Mouse (Mus musculus) neutrophil, adult 59 days (primary cell): ENCODE results near the gene Gm45021. TPM values are rescaled to one million over a fixed set of nuclear protein-coding genes. Genes with fewer than 3 reads are reported as not detected.

Experiments
- total RNA-seq, 2 experiments: library from RNA; stranded (reverse); gene quantifications; 1 replicate in 1 of 2; 2 replicates in 1 of 2; pipeline ENCODE4 v1.2.4; 2023

Gene Gm45021
- not detected for total RNA-seq

DNA sequence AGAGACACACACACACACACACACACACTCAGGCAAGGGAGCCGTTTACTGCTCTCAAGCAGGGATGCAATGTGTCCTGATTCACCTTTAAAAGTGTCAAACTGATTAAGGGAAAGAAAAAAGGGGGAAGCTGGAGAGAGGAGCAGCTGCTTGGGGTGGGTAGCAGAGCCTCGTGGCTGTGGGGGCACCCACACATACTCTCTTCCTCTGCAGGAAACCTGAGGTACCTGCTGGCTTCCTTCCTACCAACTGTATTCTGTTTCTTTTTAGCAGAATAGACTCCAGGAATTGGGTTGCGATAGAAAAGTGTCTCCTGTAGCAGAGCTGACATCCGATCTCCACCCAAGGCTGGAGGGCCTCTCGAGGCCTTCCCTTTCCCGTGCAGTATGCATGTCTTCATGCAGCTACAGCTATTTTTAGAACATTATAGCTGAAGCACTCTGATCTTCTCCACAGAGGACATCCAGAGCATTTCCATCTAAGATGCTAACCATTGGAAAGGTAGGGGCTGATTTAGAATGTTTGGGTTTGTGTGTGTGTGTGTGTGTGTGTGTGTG is at the start of gene Gm45021:
Gene Gm45021, plus strand, starts transcription at position 417 of the 557 bp plus-strand sequence.

DNA sequence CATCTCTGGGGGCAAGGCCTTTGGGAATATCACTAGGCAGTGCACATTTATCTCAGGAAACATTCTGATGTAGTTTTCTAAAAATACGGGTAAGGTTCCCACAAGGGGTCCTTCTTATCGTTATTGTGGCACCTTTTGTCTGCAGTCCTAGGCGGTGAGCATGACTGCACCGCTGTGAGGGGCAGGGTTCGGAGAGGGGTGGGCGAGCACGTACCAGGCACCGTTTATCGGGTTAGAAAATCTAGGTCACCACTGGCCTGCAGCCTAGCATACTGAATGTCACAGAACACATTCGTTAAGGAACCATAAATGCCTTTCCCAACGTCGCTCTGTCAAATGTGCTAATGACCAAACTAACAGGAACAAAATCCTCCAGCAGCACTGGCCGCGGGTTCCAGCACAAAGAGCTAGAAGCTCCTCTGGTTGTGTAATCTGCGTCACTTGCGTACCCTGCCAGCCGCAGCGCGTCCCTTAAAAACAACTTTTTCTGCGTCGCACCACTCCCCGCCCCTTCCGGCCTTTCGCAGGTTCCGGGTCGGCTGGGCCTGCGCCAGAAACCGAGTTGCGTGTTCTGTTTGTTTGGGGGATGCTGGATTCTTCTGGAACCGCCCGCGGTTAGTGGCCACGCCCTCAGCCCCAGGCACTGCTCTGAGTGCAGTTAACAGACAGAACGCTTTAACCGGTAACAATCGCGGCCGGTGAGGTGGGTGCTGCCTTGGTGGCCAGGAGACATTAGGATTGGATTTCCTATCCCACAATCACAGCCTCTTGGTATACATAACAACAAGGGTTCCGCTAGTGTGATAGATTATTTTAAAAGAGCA is 34.9 kb upstream of the Gm45021 start, which contains the start of gene Lrrc61:
Gene Lrrc61, plus strand, starts transcription at position 517 of the 824 bp plus-strand sequence.

DNA sequence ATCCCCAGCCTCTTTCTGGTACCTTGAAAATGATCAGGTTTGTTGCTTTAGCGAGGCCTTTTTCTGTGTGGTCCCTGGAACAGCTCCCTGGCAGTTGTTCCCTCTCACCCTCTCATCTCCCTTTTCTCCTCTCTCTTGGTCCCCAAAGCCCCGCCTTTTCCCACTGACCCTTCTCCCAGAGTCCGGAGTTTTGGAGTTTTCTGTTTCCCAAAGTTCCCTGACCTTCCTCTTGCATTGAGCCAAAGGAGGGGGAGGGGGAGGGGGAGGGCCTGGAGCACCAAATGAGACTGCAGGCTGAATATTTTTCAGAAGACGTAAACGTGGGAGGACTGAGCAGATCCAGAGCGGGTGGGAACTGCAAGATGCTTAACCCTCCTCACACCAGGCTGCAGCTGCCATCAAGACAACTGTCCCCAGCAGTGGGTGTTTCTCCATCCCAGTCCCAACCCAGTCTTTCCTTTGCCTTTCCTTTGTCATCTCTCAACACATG is 16.8 kb upstream of the Gm45021 start, which contains the start of gene Rarres2:
Gene Rarres2, minus strand, starts transcription at position 218 of the 490 bp plus-strand sequence.

DNA sequence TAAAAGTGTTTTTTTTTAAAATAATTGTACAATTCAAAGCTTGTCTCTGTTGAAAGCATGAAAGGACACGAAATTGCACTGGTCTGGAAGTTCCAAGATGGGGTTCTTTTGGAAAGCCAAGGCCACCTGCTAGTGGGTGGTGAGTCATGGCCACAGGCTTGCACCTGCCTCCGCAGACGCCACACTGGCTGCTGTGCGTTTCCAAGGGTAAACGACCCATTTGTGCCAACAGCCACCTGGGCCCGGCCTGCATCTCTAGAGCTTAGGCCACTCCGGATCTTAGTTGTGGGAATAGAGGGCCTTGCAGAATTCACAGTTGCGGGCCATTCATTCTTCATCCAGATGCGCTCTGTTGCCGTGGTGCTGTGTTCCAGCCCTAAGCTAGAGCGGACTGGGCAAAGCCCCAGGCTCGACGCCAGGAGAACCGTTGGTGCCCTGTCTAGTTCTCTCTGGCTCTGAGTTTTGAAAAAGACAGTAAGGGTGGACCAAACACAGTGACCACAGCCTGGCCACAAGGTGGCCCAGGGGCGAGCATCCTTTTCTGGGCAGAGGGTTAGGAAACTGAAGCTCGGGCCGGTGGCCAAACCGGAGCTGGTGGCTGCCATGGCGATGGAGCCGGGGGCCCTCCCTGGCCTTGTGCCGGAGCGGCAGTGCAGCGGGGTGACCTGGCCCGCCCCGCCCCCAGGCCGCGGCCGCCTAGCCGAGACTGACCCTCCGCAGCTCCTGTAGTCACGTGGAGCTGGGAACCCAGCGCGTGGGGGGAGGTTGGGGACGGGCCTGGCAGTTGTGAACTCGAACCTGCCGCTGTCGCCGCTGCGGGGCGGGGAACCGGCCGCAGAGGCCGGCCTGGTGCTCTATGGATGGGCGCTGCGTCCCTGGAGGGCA is 4.0 kb downstream of the Gm45021 start, which contains the start of the genes Repin1 and Gm44965:
Gene Repin1, plus strand, starts transcription at position 726 of the 885 bp plus-strand sequence.
Gene Gm44965, plus strand, starts transcription at position 784 of the 885 bp plus-strand sequence.

DNA sequence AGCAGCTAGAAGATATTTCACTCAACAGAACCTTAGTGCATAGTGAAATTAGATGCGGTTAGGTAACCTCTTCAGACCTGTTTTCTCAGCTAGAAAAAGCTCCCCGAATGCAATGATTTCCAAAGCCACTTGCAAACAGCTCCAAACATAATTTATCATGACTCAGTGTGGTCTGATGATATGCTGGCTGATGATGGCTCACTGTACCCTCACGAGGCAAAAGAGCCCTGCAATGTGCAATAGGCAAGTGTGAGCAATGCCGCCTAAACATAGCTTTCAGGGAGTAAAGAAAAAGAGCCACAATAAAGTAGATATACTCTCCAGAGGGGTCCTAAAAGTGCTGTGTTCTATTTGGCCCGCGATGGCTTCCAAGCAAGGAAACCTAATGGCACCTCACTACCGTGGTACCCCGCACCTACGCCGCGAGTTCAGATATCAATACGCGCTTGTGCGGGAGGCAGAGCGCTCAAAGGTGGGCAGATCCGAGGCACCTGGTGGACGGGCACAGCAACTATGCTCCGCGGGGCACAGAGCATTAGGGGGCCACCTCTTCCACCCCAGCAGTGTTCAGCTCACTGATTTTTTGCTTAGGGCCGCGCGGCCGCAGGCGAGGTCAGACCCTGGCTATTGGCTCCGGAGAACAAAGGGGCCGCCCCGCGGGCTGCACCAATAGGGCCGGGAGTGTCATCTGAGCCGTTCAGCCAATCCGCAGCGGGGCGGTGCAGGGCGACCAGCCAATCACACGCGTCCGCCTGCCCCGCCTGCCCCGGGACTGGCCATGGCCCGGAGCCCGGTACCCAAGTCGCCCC is 12.1 kb downstream of the Gm45021 start, which contains the start of gene Zfp775:
Gene Zfp775, plus strand, starts transcription at position 793 of the 809 bp plus-strand sequence.

DNA sequence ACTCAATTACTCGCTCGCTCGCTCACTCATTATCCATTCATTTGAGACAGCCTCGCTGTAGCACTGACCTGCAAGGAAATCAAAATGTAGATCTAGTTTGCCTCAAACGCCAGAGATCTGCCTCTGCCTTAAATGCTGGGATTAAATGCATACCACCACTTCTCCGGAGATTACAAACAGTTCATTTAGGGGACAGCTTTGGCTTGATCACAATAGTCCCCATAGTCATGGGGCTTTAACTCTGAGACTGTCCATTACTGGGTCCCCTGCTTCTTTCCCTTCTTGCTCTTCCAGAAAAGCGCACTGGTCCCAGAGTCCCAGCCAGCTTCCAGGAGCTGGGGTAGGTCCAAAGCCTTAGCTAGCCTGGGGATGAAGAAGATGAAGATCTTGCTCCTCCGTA is 37.1 kb downstream of the Gm45021 start, which contains the start of gene AI854703:
Gene AI854703, plus strand, starts transcription at position 301 of the 400 bp plus-strand sequence.

DNA sequence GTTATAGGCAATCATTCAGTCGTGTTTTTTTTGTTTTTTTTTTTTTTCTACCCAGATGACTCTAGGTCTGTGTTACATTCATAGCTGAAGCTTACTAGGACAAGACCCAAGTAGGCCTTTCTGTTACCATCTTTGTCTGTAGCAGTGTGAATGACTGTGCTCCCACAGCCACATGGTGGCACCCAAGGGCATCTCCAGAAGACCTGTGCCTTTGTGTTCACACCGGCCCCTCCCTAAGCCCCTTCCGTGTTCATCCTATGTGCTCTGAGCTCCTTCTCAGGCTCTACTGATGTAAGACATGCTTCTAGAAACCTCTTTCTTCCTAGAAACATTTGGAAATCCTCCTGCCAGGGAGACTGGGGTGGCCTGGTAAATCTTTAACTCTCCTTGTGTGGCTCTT is 57.6 kb downstream of the Gm45021 start, which contains the start of gene Gimap8:
Gene Gimap8, plus strand, starts transcription at position 240 of the 400 bp plus-strand sequence.

Other genes starting within 250 kb of the Gm45021 start
- gene Krba1, start 194.0 kb upstream of the Gm45021 start, total RNA-seq = 1 to 10 TPM; 1.4 to 1.8 TPM
- 10 to 100 TPM; 12.4 to 16.9 TPM for gene Zfp467, start 143.8 kb upstream of the Gm45021 start, total RNA-seq
- under 1 TPM; 0.04 to 0.09 TPM for gene Sspo, start 141.4 kb upstream of the Gm45021 start, total RNA-seq
- under 1 TPM; 0.35 to 0.67 TPM for gene Atp6v0e2, start 52.0 kb upstream of the Gm45021 start, total RNA-seq
- 10 to 100 TPM; 26.3 to 32.0 TPM for gene Lrrc61, start 34.8 kb upstream of the Gm45021 start, total RNA-seq
- not detected for gene Rarres2, start 16.8 kb upstream of the Gm45021 start, total RNA-seq
- 1 to 10 TPM; 1.8 to 5.0 TPM for gene Repin1, start 4.3 kb downstream of the Gm45021 start, total RNA-seq
- gene Gm44965, start 4.3 kb downstream of the Gm45021 start, total RNA-seq = not detected
- 1 to 10 TPM in 1 of 2 experiments, under 1 TPM in 1; 0.89 to 3.1 TPM for gene Zfp775, start 12.5 kb downstream of the Gm45021 start, total RNA-seq
- under 1 TPM in 1 of 2 experiments, not detected in 1; 0.13 TPM for gene AI854703, start 37.2 kb downstream of the Gm45021 start, total RNA-seq
- under 1 TPM; 0.26 to 0.31 TPM for gene Gimap8, start 57.6 kb downstream of the Gm45021 start, total RNA-seq
- 1 to 10 TPM; 3.6 to 4.9 TPM for gene Gimap9, start 86.5 kb downstream of the Gm45021 start, total RNA-seq
- gene Gimap4, start 94.9 kb downstream of the Gm45021 start, total RNA-seq = under 1 TPM; 0.66 to 0.95 TPM
- gene Gimap6, start 118.6 kb downstream of the Gm45021 start, total RNA-seq = 1 to 10 TPM; 5.0 to 5.9 TPM
- not detected for gene Gm28053, start 129.0 kb downstream of the Gm45021 start, total RNA-seq
- under 1 TPM in 1 of 2 experiments, not detected in 1; 0.56 TPM for gene Gimap7, start 129.0 kb downstream of the Gm45021 start, total RNA-seq
- 1 to 10 TPM in 1 of 2 experiments, under 1 TPM in 1; 0.93 to 1.1 TPM for gene Gimap1, start 149.4 kb downstream of the Gm45021 start, total RNA-seq
- gene Gimap5, start 156.6 kb downstream of the Gm45021 start, total RNA-seq = 1 to 10 TPM; 1.1 to 1.4 TPM
- gene Gimap3, start 181.2 kb downstream of the Gm45021 start, total RNA-seq = 1 to 10 TPM in 1 of 2 experiments, under 1 TPM in 1; 0.89 to 1.3 TPM